Mouse (Mus musculus) heart, postnatal 0 days (tissue): Measurements from ENCODE around the gene Cx3cr1.

Source experiments
- CTCF ChIP-seq: IDR thresholded peaks from 2 replicates; pipeline ENCODE4 v1.5.1; 2016; ENCODE audit warnings: antibody characterized with exemption, control low read depth, low read depth
- EP300 ChIP-seq: IDR thresholded peaks from 2 replicates; pipeline ENCODE4 v1.6.1; 2016; ENCODE audit warnings: antibody characterized with exemption, low read depth

- no peak for TF ChIP-seq CTCF
- no peak for TF ChIP-seq EP300
Measured at GRCm38 (mm10) chr9:119938496-119938895, 131.2 kb downstream of the Cx3cr1 start.
